Mouse (Mus musculus) cerebellum, adult 11-12 months (tissue): Measurements from ENCODE around the gene Trappc5.

Experiments used
- DNase-seq: peaks from one replicate; pipeline ENCODE4 v3.0.0; 2022

Gene Trappc5

GRCm38 (mm10) chr8:3676131-3676992 lies at the start of gene Trappc5:
Gene Trappc5 (plus strand): TSS chr8:3676299.
- DNase-seq: peak; percentile 93

DNA sequence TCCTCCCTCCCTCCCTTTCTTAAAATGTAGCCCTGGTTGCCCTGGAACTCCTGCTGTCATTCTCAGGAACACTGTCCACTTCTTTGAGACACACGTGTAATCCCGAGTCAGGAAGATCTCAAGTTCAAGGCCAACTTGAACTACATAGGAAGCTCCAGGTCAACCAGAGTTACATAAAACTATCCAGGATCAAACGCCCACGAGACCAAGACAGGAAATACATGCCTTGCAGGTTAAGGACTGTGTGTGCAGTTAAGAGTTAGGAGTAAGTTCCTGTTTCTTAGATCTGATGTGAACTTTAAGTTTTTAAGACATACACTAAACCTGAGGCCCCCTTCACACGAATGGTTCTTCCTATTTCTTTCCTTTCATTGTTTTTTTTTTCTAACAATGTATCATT lies 49.1 kb upstream of the Trappc5 start:
- DNase-seq: no peak

- no peak for DNase-seq
Measured at GRCm38 (mm10) chr8:3628014-3628413, 48.1 kb upstream of the Trappc5 start.

- peak; percentile 86 for DNase-seq
Measured at GRCm38 (mm10) chr8:3630647-3631477, 45.2 kb upstream of the Trappc5 start, which contains the start of gene Stxbp2. Gene Stxbp2 (plus strand): TSS chr8:3630955.

DNA sequence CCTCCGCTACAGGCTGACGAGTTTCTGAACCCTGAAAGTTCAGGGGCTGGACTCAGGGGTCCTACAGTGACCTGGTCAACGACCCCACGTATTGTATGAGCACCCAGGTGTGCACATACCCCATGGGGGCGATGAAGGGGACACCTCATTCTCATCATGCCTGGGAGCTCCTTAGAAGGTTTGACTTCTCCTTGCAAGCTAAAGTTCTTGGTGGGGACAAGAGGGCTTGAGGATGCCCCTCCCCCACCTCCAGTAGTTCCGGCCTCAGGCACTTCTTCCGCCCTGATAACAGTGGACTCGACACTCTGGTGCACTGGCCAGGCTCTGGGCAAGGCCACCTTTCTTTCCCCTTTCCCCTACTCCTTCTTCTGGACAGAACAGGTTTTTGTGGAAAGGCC lies 44.6 kb upstream of the Trappc5 start:
- peak; percentile 54 for DNase-seq

- peak; percentile 27 for DNase-seq
Measured at GRCm38 (mm10) chr8:3645804-3646203, 30.3 kb upstream of the Trappc5 start.

GRCm38 (mm10) chr8:3646824-3647531 lies 29.1 kb upstream of the Trappc5 start:
- DNase-seq: no peak

DNA sequence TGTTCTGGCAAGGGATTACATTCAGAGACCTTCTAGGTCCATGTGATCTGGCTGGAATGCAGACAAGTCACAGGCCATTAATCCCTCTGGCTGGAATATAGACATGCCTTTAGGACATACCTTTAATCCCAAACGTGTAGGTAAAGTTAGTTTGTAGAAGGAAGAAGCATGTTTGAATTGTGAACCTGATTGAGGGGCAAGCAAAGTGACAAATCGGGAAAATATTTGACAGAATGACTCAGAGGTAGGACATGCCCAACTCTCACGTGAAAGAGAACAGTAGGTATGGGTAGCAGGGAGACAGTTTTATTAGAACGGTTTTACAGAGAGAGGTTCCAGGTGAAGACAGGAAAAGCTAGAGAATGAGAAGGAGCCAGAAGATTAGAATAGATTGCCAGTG lies 28.5 kb upstream of the Trappc5 start:
- no peak for DNase-seq

GRCm38 (mm10) chr8:3648268-3648667 lies 27.8 kb upstream of the Trappc5 start:
- DNase-seq: no peak

GRCm38 (mm10) chr8:3648990-3649389 lies 27.1 kb upstream of the Trappc5 start:
- no peak for DNase-seq

GRCm38 (mm10) chr8:3652845-3653244 lies 23.3 kb upstream of the Trappc5 start:
- DNase-seq: no peak

GRCm38 (mm10) chr8:3654726-3655508 lies 21.2 kb upstream of the Trappc5 start:
- no peak for DNase-seq

- no peak for DNase-seq
Measured at GRCm38 (mm10) chr8:3655526-3655925, 20.6 kb upstream of the Trappc5 start, which contains the start of gene Retn. Gene Retn (plus strand): TSS chr8:3655770.

GRCm38 (mm10) chr8:3656725-3657381 lies 19.2 kb upstream of the Trappc5 start:
- no peak for DNase-seq

DNA sequence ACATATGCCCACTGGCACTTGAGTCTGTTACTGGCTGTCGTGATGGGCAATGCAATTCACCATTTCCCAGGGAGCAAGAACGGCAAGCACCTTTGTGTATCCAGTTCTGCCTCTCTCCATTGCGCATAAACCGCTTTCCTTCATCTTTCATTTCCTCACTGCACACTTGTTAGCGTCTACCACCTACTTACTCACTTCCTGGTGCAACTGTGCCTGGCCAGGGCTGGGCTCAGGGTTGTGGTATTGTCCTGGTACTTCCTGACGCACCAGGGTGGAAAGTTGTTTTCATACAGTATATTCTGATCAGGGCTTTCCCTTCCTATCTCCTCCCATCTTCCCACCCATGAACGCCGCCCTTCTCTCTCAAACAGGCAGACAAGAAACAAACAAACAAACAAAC lies 15.2 kb upstream of the Trappc5 start:
- DNase-seq: no peak

- DNase-seq: no peak
Measured at GRCm38 (mm10) chr8:3664405-3664804, 11.7 kb upstream of the Trappc5 start.

DNA sequence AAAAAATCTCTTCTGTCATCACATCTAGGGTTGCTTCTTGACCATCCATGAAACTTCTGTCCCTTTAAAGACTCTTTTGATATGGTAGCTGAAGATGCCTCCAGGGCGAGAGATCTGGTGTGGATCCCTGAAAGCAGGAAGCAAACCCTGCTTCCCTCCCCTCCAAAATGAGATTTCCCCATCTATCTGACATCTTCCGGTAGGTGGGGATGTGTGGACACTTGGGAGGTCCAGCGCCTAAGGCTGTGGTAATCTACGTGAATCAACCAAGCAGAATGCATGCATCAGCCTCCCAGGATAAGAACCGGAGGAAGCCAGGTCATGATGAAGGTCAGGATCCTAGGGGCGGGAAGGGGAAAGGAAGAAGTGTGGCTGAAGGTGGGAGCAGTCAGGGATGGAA lies 10.6 kb upstream of the Trappc5 start, which contains the start of gene Mcemp1:
TSS of gene Mcemp1 (plus strand) at position 248 of the 400 bp plus-strand sequence.
- no peak for DNase-seq

GRCm38 (mm10) chr8:3670388-3670787 lies 5.7 kb upstream of the Trappc5 start:
- DNase-seq: peak; percentile 29

- DNase-seq: peak; percentile 89
Measured at GRCm38 (mm10) chr8:3671980-3672491, 4.1 kb upstream of the Trappc5 start, which contains the start of gene Fcor. Gene Fcor (minus strand): TSS chr8:3672362.

DNA sequence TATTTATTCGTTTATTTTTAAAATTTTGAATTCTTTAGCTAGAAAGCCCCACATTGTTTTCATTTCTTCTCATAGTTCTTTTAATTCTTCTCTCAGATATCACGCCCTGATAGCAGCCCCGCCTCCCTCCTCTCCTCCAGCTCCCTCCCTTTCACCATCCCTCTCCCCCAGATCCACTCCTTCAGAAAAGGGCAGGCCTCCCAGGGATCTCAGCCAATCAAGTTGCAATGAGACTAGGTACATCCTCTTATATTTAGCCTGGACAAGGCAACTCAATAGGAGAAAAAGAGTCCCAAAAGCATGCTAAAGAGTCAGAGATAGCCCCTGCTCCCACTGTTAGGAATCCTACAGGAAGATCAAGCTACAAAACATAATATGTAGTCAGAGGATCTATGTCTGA lies 1.4 kb upstream of the Trappc5 start:
- DNase-seq: no peak

- peak; percentile 49 for DNase-seq
Measured at GRCm38 (mm10) chr8:3676993-3677579, 987 bp downstream of the Trappc5 start.
